Mouse (Mus musculus) heart, embryonic 16.5 days (tissue): ENCODE measurements around the gene Sox4. TPM values are rescaled to one million over a fixed set of nuclear protein-coding genes. Genes with fewer than 3 reads are reported as not detected.
A peak's percentile ranks its signal among the peaks of the same experiment; 100 is the strongest.

Source experiments
- ATAC-seq: fragments of 200-750 bp; cut with Nextera tagmentation; replicated peaks from 2 replicates; pipeline ENCODE4 v1.8.0; 2017; ENCODE audit warnings: moderate number of reproducible peaks; ENCODE audit not compliant: insufficient read depth, low FRiP score; ENCODE audit errors: extremely low read depth
- H3K27ac ChIP-seq: fragments of 300-500 bp; sonication (generic); 2 replicates; pipeline ENCODE4 v1.5.1; 2014; ENCODE audit warnings: mild to moderate bottlenecking, low read length, control low read depth, moderate library complexity
- H3K27me3 ChIP-seq: fragments of 300-500 bp; sonication (generic); 2 replicates; pipeline ENCODE4 v1.6.1; 2014; ENCODE audit warnings: low read length, mixed read lengths; ENCODE audit not compliant: control insufficient read depth, insufficient read depth
- H3K36me3 ChIP-seq: fragments of 300-500 bp; sonication (generic); 2 replicates; pipeline ENCODE4 v1.6.1; 2014; ENCODE audit not compliant: control insufficient read depth, insufficient read depth
- H3K4me1 ChIP-seq: fragments of 300-500 bp; sonication (generic); 2 replicates; pipeline ENCODE4 v1.6.1; 2014; ENCODE audit warnings: low read length, mixed read lengths; ENCODE audit not compliant: control insufficient read depth, insufficient read depth
- H3K4me2 ChIP-seq: fragments of 300-500 bp; sonication (generic); 2 replicates; pipeline ENCODE4 v1.6.1; 2014; ENCODE audit warnings: low read depth, mild to moderate bottlenecking, control low read depth, low read length
- H3K4me3 ChIP-seq: fragments of 300-500 bp; sonication (generic); 2 replicates; pipeline ENCODE4 v1.5.1; 2014; ENCODE audit warnings: mild to moderate bottlenecking, control low read depth, low read length
- H3K9ac ChIP-seq: fragments of 300-500 bp; sonication (generic); 2 replicates; pipeline ENCODE4 v1.6.1; 2014; ENCODE audit warnings: low read length, control low read depth
- H3K9me3 ChIP-seq: fragments of 300-500 bp; sonication (generic); replicated peaks from 2 replicates; pipeline ENCODE4 v1.6.1; 2016; ENCODE audit warnings: low read length; ENCODE audit not compliant: control insufficient read depth
- WGBS: fragments of 180-500 bp; shearing (Covaris S2); extraction: QIAGEN DNeasy Blood & Tissue Kit; methylation state at CpG from one replicate; pipeline ENCODE4 v1.1.7; 2014; 5-methylcytosine and 5-hydroxymethylcytosine counted together
- polyA plus RNA-seq: library from polyadenylated mRNA; unstranded; fragments of >200 nt; fragmentation: Nextera tagmentation; extraction: Ambion mirVana; gene quantifications from 2 replicates; pipeline ENCODE4 v1.2.1, GENCODE M21; 2015

Gene Sox4
- polyA plus RNA-seq, 1 experiment from 2014 or later: 34.9 TPM

GRCm38 (mm10) chr13:28959068-28959440 is 5.5 kb upstream of the Sox4 start:
- no peak for ATAC-seq
- peaks cover 5% of the 10 kb centered on the region; the same call in 1 of the 2 replicates for H3K9me3 ChIP-seq
- peaks cover 1% of the 10 kb centered on the region; the same call in 1 of the 2 replicates for H3K4me1 ChIP-seq
- H3K27me3 ChIP-seq: no peaks in the 10 kb centered on the region
- WGBS: 1% methylated on average over 17 of the region's 17 CpGs
- peak overlapping the region; percentile 93 for H3K4me2 ChIP-seq
- peak overlapping the region; percentile 75 for H3K4me3 ChIP-seq
- peak overlapping the region; percentile 96 for H3K9ac ChIP-seq
- H3K36me3 ChIP-seq: no peaks in the 10 kb centered on the region
- H3K27ac ChIP-seq: peak overlapping the region; percentile 100

GRCm38 (mm10) chr13:28958211-28959067 is 4.9 kb upstream of the Sox4 start:
- under 1% methylated on average over 53 of the region's 54 CpGs for WGBS
- Histone ChIP-seq H3K36me3 (no peaks in the 10 kb centered on the region), H3K4me2 (peak overlapping the region; percentile 93), H3K27ac (peak overlapping the region; percentile 100), H3K27me3 (no peaks in the 10 kb centered on the region), H3K9ac (peak overlapping the region; percentile 96), H3K9me3 (peaks cover 5% of the 10 kb centered on the region; the same call in 1 of the 2 replicates), H3K4me3 (peak overlapping the region; percentile 75), H3K4me1 (peaks cover 4% of the 10 kb centered on the region; the same call in 1 of the 2 replicates)
- peak; percentile 65 for ATAC-seq

GRCm38 (mm10) chr13:28957765-28958164 is 4.3 kb upstream of the Sox4 start:
- H3K4me2 ChIP-seq: peak overlapping the region; percentile 93
- H3K27ac ChIP-seq: peak overlapping the region; percentile 100
- H3K4me1 ChIP-seq: peaks cover 4% of the 10 kb centered on the region; the same call in 1 of the 2 replicates
- peak overlapping the region; percentile 96 for H3K9ac ChIP-seq
- peak overlapping the region; percentile 75 for H3K4me3 ChIP-seq
- ATAC-seq: peak; percentile 31
- H3K36me3 ChIP-seq: no peaks in the 10 kb centered on the region
- no peaks in the 10 kb centered on the region for H3K27me3 ChIP-seq
- WGBS: 0% methylated on average over 16 of the region's 16 CpGs
- peaks cover 5% of the 10 kb centered on the region; the same call in 1 of the 2 replicates for H3K9me3 ChIP-seq

GRCm38 (mm10) chr13:28952576-28953571 is 639 bp downstream of the Sox4 start:
- peak; percentile 34 for ATAC-seq
- under 1% methylated on average over 95 of the region's 98 CpGs for WGBS

GRCm38 (mm10) chr13:28951691-28952575 is 1.6 kb downstream of the Sox4 start:
- ATAC-seq: no peak
- WGBS: under 1% methylated on average over 92 of the region's 92 CpGs
- Histone ChIP-seq H3K4me3 (peak overlapping the region; percentile 99), H3K9ac (peak overlapping the region; percentile 100), H3K36me3 (0 out of 2 replicates have a peak, but pooled peaks cover 5% of the 10 kb centered on the region), H3K4me2 (peak overlapping the region; percentile 55), H3K9me3 (no peaks in the 10 kb centered on the region), H3K4me1 (peaks cover 15% of the 10 kb centered on the region), H3K27me3 (no peaks in the 10 kb centered on the region), H3K27ac (peak overlapping the region; percentile 100)

More at GRCm38 (mm10) chr13:28952576-28953571, 639 bp downstream of the Sox4 start:
- peak overlapping the region; percentile 100 for H3K27ac ChIP-seq
- peak overlapping the region; percentile 55 for H3K4me2 ChIP-seq
- H3K27me3 ChIP-seq: no peaks in the 10 kb centered on the region
- peaks cover 12% of the 10 kb centered on the region for H3K4me1 ChIP-seq
- 0 out of 2 replicates have a peak, but pooled peaks cover 5% of the 10 kb centered on the region for H3K36me3 ChIP-seq
- peak overlapping the region; percentile 99 for H3K4me3 ChIP-seq
- H3K9ac ChIP-seq: peak overlapping the region; percentile 100
- no peaks in the 10 kb centered on the region for H3K9me3 ChIP-seq

GRCm38 (mm10) chr13:28950623-28951491 is 2.7 kb downstream of the Sox4 start:
- peak overlapping the region; percentile 99 for H3K4me3 ChIP-seq
- peaks cover 15% of the 10 kb centered on the region for H3K4me1 ChIP-seq
- H3K9ac ChIP-seq: peak overlapping the region; percentile 100
- H3K36me3 ChIP-seq: 0 out of 2 replicates have a peak, but pooled peaks cover 5% of the 10 kb centered on the region
- ATAC-seq: no peak
- H3K4me2 ChIP-seq: peak overlapping the region; percentile 55
- WGBS: under 1% methylated on average over 32 of the region's 32 CpGs
- no peaks in the 10 kb centered on the region for H3K9me3 ChIP-seq
- H3K27me3 ChIP-seq: no peaks in the 10 kb centered on the region
- H3K27ac ChIP-seq: peak overlapping the region; percentile 100

GRCm38 (mm10) chr13:28950266-28950622 is 3.3 kb downstream of the Sox4 start:
- Histone ChIP-seq H3K4me2 (peak overlapping the region; percentile 55), H3K27me3 (no peaks in the 10 kb centered on the region), H3K9ac (peak overlapping the region; percentile 100), H3K36me3 (0 out of 2 replicates have a peak, but pooled peaks cover 5% of the 10 kb centered on the region), H3K4me1 (peaks cover 17% of the 10 kb centered on the region), H3K4me3 (peak overlapping the region; percentile 99), H3K9me3 (no peaks in the 10 kb centered on the region), H3K27ac (peak overlapping the region; percentile 100)
- no peak for ATAC-seq
- WGBS: under 1% methylated on average over 9 of the region's 9 CpGs
